Mouse (Mus musculus) forebrain, embryonic 11.5 days (tissue): ENCODE measurements at regions not wholly inside any gene's neighbourhood (a gene's known extent, or its start where the extent isn't known, plus 50 kb on each side); places are given as distances from the start of the nearest gene placed in this dataset.

Experiments
- ATAC-seq: fragments of 200-750 bp; cut with Nextera tagmentation; replicated peaks from 2 replicates; pipeline ENCODE4 v1.8.0; 2017; ENCODE audit warnings: moderate TSS enrichment; ENCODE audit not compliant: low FRiP score
- DNase-seq: peaks from one replicate; pipeline ENCODE4 v3.0.0-alpha.2; 2017; ENCODE audit warnings: low spot score
- H3K27ac ChIP-seq: fragments of 300-500 bp; sonication (generic); 2 replicates; pipeline ENCODE4 v1.5.1; 2014; ENCODE audit warnings: low read depth, low read length
- H3K27me3 ChIP-seq: fragments of 300-500 bp; sonication (generic); 2 replicates; pipeline ENCODE4 v1.6.1; 2014; ENCODE audit warnings: mild to moderate bottlenecking, low read length, mixed read lengths; ENCODE audit not compliant: control insufficient read depth, insufficient read depth
- H3K36me3 ChIP-seq: fragments of 300-500 bp; sonication (generic); 2 replicates; pipeline ENCODE4 v1.6.1; 2014; ENCODE audit warnings: mild to moderate bottlenecking, low read length, moderate library complexity, mixed read lengths; ENCODE audit not compliant: control insufficient read depth, insufficient read depth
- H3K4me1 ChIP-seq: fragments of 300-500 bp; sonication (generic); replicated peaks from 2 replicates; pipeline ENCODE4 v1.6.1; 2014; ENCODE audit warnings: low read length, mixed read lengths; ENCODE audit not compliant: control insufficient read depth, insufficient read depth
- H3K4me2 ChIP-seq: fragments of 300-500 bp; sonication (generic); 2 replicates; pipeline ENCODE4 v1.6.1; 2014; ENCODE audit warnings: low read depth, mild to moderate bottlenecking, low read length, moderate library complexity, mixed read lengths; ENCODE audit not compliant: severe bottlenecking
- H3K4me3 ChIP-seq: fragments of 300-500 bp; sonication (generic); 2 replicates; pipeline ENCODE4 v1.5.1; 2014; ENCODE audit warnings: low read depth, low read length
- H3K9ac ChIP-seq: fragments of 300-500 bp; sonication (generic); 2 replicates; pipeline ENCODE4 v1.6.1; 2014; ENCODE audit warnings: low read length
- H3K9me3 ChIP-seq: fragments of 300-500 bp; sonication (generic); 2 replicates; pipeline ENCODE4 v1.6.1; 2016; ENCODE audit warnings: low read length, mixed read lengths; ENCODE audit not compliant: control insufficient read depth
- WGBS: fragments of 180-500 bp; shearing (Covaris S2); extraction: QIAGEN DNeasy Blood & Tissue Kit; methylation state at CpG from one replicate; pipeline ENCODE4 v1.1.7; 2014; 5-methylcytosine and 5-hydroxymethylcytosine counted together

DNA sequence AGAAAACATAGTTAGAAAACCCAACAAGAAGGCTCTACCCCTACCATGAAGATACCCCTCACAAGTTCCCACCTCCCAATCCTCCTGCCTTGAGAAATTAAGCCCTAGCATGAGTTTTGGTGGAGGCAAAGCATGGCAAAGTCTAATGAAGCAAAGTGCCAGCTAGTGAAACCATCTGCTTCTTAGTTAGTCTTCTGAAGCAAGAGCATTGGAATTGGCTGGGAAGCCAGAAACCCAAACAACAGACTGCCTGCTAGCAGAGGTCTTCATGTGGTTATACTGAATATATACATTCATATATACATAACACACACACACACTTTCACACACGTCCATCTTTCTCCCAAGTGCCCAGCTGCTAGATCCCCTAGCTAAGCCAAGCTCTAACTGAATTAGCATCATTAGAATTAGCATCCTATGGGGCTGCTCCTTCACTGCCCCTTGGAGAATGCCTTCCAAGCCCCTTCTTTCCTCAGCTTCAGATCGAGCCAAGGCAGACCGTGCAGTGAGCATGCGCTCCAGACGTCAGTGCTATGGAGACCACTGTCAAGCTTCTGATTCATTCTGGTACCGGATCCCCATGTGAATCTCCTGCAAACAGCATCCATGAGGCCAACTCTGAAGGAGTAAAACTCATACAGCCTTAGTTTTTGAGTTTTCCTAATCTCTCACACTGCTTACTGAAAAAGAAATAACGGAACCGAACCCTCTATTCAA lies 252.2 kb downstream of the Map2k4 start:
- Histone ChIP-seq H3K27me3 (no peaks in the 10 kb centered on the region), H3K4me3 (no peak overlapping the region), H3K9me3 (no peaks in the 10 kb centered on the region), H3K9ac (no peak overlapping the region), H3K4me2 (no peak overlapping the region), H3K4me1 (no peaks in the 10 kb centered on the region), H3K36me3 (no peaks in the 10 kb centered on the region), H3K27ac (no peak overlapping the region)
- ATAC-seq: no peak
- WGBS: 95% methylated on average over 8 of the region's 8 CpGs
- no peak for DNase-seq

GRCm38 (mm10) chr11:65530744-65531143 lies 257.4 kb downstream of the Map2k4 start:
- ATAC-seq: no peak
- Histone ChIP-seq H3K4me1 (no peaks in the 10 kb centered on the region), H3K27me3 (no peaks in the 10 kb centered on the region), H3K9ac (no peak overlapping the region), H3K27ac (no peak overlapping the region), H3K9me3 (no peaks in the 10 kb centered on the region), H3K4me2 (no peak overlapping the region), H3K4me3 (no peak overlapping the region), H3K36me3 (no peaks in the 10 kb centered on the region)
- DNase-seq: no peak
- 88% methylated on average over 5 of the region's 5 CpGs for WGBS

DNA sequence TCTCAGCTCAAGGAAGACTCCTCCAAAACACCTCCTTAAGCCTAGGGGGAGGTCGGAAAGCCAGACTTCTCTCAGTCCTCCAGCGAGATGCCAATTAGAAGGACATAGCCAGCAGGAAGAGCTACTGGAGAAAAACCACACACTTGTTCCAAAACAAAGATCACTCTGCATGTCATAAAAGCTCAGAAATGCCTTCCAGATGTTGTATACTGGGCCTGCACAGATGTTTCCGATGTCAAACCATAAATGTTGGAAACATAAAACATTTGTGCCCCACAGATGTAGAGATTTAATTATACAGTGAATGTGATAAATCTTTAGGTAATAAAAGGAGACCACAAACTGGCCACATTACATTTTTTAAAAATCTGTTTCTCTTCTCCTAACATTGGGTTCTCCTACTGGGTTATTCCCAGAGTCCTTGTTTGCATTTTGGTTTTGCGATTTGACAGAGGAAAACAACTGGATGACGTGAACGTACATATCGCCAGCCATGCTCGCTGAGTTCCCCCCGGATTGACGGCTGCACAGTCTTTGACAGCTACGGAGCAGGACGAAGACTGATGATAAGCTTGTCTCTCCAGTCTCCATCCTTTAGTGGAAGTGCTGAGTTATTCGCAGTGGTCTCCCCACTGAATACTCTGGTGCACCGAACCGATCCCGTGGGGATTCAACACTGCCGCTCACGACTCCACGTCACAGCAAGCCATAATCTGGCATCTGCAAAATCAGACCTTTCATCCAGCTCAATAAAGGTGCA lies 235.5 kb upstream of the Myocd start:
- no peak overlapping the region for H3K27ac ChIP-seq
- H3K27me3 ChIP-seq: no peaks in the 10 kb centered on the region
- H3K4me1 ChIP-seq: no peaks in the 10 kb centered on the region
- 91% methylated on average over 19 of the region's 19 CpGs for WGBS
- no peak overlapping the region for H3K4me3 ChIP-seq
- H3K9ac ChIP-seq: no peak overlapping the region
- no peaks in the 10 kb centered on the region for H3K36me3 ChIP-seq
- no peaks in the 10 kb centered on the region for H3K9me3 ChIP-seq
- no peak for DNase-seq
- ATAC-seq: no peak
- no peak overlapping the region for H3K4me2 ChIP-seq

- no peaks in the 10 kb centered on the region for H3K36me3 ChIP-seq
- H3K27ac ChIP-seq: no peak overlapping the region
- DNase-seq (no peak), ATAC-seq (no peak)
- H3K9ac ChIP-seq: no peak overlapping the region
- no peak overlapping the region for H3K4me2 ChIP-seq
- H3K27me3 ChIP-seq: no peaks in the 10 kb centered on the region
- no peak overlapping the region for H3K4me3 ChIP-seq
- 75% methylated on average over 2 of the region's 2 CpGs for WGBS
- no peaks in the 10 kb centered on the region for H3K9me3 ChIP-seq
- H3K4me1 ChIP-seq: no peaks in the 10 kb centered on the region
Observed at GRCm38 (mm10) chr11:65497979-65498378, 228.2 kb upstream of the Myocd start.

DNA sequence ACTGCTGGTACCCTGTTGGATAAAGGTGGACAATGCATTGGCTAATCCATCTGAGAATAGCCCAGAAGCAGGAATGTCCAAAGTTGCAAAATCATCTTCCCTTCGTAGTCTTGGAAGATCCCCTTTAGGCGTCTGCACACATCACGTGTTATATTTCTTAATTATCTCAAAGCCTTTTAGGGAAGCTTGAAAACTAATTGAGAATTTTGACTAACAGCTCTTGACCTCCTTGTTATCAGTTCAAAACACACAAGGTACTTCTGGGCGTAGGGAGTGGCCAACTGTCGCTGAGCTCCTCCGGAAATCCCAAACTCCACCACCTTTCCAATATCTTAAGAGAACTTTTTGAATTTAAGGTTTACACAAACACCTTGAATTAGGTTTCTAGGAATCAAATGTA lies 227.6 kb upstream of the Myocd start:
- Histone ChIP-seq H3K9me3 (no peaks in the 10 kb centered on the region), H3K27ac (no peak overlapping the region), H3K4me2 (no peak overlapping the region), H3K4me3 (no peak overlapping the region), H3K27me3 (no peaks in the 10 kb centered on the region), H3K36me3 (no peaks in the 10 kb centered on the region), H3K4me1 (no peaks in the 10 kb centered on the region), H3K9ac (no peak overlapping the region)
- DNase-seq (no peak), ATAC-seq (no peak)
- WGBS: 88% methylated on average over 6 of the region's 6 CpGs

DNA sequence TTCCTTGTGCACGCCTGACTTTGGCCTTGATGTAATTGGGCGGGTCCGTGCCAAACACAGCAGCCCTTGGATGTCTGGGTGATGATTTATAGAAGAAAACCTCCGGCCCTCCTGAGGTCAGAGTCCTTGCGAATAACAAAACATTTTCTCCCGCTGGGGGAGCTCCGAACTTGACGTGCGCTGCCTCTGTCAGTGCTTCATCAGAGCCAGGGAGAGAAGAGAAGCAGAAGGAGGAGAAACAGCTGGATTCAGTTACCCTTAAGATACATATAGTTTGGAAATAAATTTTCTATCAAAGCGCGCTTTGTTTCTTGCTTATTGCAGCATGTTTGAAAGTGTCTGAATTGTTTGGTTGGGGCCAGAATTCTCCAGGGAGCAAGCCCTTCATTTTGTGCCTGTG lies 225.2 kb upstream of the Myocd start:
- no peaks in the 10 kb centered on the region for H3K4me1 ChIP-seq
- no peak overlapping the region for H3K4me2 ChIP-seq
- no peaks in the 10 kb centered on the region for H3K9me3 ChIP-seq
- WGBS: 31% methylated on average over 11 of the region's 11 CpGs
- no peak overlapping the region for H3K4me3 ChIP-seq
- no peak for ATAC-seq
- no peak overlapping the region for H3K9ac ChIP-seq
- no peaks in the 10 kb centered on the region for H3K27me3 ChIP-seq
- H3K27ac ChIP-seq: no peak overlapping the region
- no peaks in the 10 kb centered on the region for H3K36me3 ChIP-seq
- DNase-seq: no peak

DNA sequence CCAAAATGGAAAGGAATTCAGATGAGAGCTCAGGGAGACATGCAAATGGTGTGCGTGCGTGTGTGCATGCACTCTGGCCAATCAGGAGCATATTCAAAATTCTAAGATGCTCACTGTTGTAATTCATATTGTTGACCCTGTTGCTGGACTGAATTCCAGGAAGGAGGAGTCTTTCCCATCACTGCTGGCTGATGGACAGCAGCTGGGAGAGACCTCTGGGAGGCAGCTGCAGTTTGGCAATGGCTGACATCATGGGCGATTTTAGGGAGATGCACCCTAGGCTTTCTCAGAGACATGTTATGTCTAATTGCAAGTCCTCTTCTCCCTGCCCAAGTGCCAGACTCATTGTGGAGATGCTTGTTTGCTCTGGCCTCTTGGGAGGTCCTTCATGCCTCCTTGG lies 220.6 kb upstream of the Myocd start:
- Histone ChIP-seq H3K4me3 (no peak overlapping the region), H3K9ac (no peak overlapping the region), H3K4me2 (no peak overlapping the region), H3K27me3 (no peaks in the 10 kb centered on the region), H3K9me3 (no peaks in the 10 kb centered on the region), H3K4me1 (no peaks in the 10 kb centered on the region), H3K36me3 (no peaks in the 10 kb centered on the region), H3K27ac (no peak overlapping the region)
- WGBS: 92% methylated on average over 3 of the region's 3 CpGs
- DNase-seq (no peak), ATAC-seq (no peak)

DNA sequence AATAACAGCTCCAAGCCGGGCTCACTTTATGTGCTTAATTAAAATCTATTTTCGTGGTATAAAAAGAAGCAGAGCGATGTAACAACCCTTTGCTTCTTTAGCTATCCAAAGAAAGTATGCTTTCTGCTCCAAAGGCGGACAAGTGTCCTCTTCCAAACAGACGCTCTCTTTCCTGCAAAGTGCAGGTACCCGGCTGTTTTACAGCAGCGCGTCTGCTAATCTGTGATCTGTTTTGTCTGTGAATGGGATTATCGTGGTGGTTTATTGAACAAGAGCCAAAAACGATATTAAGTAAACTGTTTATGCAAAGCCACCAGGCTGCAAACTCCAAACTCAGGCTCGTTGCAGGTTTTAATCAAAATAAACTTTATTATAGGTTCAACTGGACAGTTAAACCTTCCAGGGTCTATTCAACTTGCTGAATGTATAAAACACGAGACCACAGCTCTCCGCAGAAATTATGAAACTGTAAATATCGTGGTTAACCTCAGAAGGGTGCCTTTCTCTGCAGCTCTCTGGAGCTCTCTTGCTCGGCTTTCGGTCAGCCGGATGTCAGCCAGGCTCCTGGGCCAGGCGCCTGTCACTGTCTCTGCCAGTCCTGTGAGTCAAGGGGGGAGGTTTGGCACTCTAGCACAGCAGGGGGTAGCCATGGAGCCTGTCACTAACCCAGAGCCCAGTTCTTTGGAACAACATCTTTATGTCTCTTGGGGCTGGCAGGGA lies 206.2 kb upstream of the Myocd start:
- Histone ChIP-seq H3K27ac (no peak overlapping the region), H3K9me3 (no peaks in the 10 kb centered on the region), H3K4me3 (no peak overlapping the region), H3K4me1 (no peaks in the 10 kb centered on the region), H3K4me2 (no peak overlapping the region), H3K36me3 (no peaks in the 10 kb centered on the region), H3K9ac (no peak overlapping the region), H3K27me3 (no peaks in the 10 kb centered on the region)
- WGBS: 87% methylated on average over 18 of the region's 18 CpGs
- ATAC-seq (no peak), DNase-seq (no peak)
